Comparison of ENCODE assay signal across 9 mouse cellular contexts in the genomic region with DNA sequence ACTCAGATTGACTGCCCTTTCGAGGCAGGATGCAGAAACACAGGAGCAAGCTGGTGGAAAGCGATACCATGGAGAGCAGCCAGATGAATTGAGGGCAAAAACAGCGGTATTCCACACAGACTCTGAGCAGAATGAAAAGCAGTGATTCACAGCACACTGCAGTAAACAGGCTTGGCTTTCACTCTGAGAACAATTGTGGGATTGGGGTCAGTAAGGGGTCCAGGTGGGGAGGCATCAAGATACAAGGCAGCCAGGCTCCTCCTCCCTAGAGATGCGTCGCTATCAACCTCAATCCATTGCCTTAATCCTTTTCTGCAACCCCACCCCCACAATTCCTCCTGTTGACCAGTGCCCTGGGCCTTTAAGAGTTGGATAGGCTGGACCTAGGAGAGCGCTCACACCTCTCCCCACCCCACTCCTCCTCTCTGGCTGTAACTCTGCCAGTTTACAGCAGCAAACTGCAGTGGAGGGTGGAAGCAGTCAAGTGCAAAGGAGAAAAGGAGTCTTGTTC. TPM values are rescaled to one million over a fixed set of nuclear protein-coding genes. Genes with fewer than 3 reads are reported as not detected.
DNase-seq lines count a peak whose midpoint lies in the region; ATAC-seq and TF ChIP-seq lines count a peak whose summit lies in the region.
"Had no signal": no experiment of that assay in that cellular context is flagged by ENCODE, and none has a peak within 500 bp of the region (broad histone marks: within the 10 kb centered on the region; RNA-seq: fewer than 3 reads in every experiment).

TSS of gene Plcd4 (plus strand) at position 438 of the 511 bp plus-strand sequence.

- H3K9ac ChIP-seq in neural tube, embryonic 11.5 days (ENCODE audit: low read length): peak within 1 kb of the TSS; percentile 26; the same call in 1 of the 2 replicates
- peak within 1 kb of the TSS; percentile 30 for H3K9ac ChIP-seq in hindbrain, postnatal 0 days (replicated peaks; ENCODE audit: low read length)
- H3K9ac ChIP-seq in neural tube, embryonic 15.5 days (replicated peaks): peak within 1 kb of the TSS; percentile 34
- H3K9ac ChIP-seq: liver, embryonic 13.5 days had no signal

- no peak for ATAC-seq in neural tube, embryonic 11.5 days (ENCODE audit: insufficient read depth, low FRiP score, low TSS enrichment)
- ATAC-seq in hindbrain, postnatal 0 days: peak; percentile 90
- peak; percentile 90 for ATAC-seq in neural tube, embryonic 15.5 days (ENCODE audit: low FRiP score)

- H3K4me3 ChIP-seq in neural tube, embryonic 11.5 days (ENCODE audit: low read depth, low read length): no peak within 1 kb of the TSS
- peak within 1 kb of the TSS; percentile 21 for H3K4me3 ChIP-seq in hindbrain, postnatal 0 days (ENCODE audit: low read length)
- peak within 1 kb of the TSS; percentile 24 for H3K4me3 ChIP-seq in neural tube, embryonic 15.5 days (replicated peaks)
- H3K4me3 ChIP-seq: liver, embryonic 13.5 days had no signal

- TF ChIP-seq CTCF in hindbrain, postnatal 0 days (IDR thresholded peaks at IDR 0.05; ENCODE audit: low read depth): no peak

- no peak within 1 kb of the TSS for H3K27ac ChIP-seq in neural tube, embryonic 11.5 days (ENCODE audit: low read depth, low read length)
- peak within 1 kb of the TSS; percentile 74 for H3K27ac ChIP-seq in hindbrain, postnatal 0 days
- peak within 1 kb of the TSS; percentile 72 for H3K27ac ChIP-seq in neural tube, embryonic 15.5 days (replicated peaks)
- H3K27ac ChIP-seq: liver, embryonic 13.5 days had no signal

- no peak for DNase-seq in neural tube, embryonic 11.5 days (ENCODE audit: low spot score)
- DNase-seq in neural tube, embryonic 10.5 days (ENCODE audit: extremely low spot score, low spot score): no peak
- peak; percentile 22 for DNase-seq in fibroblast of lung, adult 2 months (ENCODE audit: low read depth)
- peak; percentile 73 for DNase-seq in hindbrain, postnatal 0 days (ENCODE audit: low spot score)
- peak; percentile 12 to 21 for DNase-seq in left cerebral cortex, adult 8-10 months (ENCODE audit: low spot score in 2 of 2)
- DNase-seq in spleen, adult 12 weeks (ENCODE audit: low spot score): no peak
- no peak for DNase-seq in thymus, adult 18-20 months
- DNase-seq: liver, embryonic 13.5 days had no signal

- no peaks in the 10 kb centered on the region for H3K36me3 ChIP-seq in neural tube, embryonic 11.5 days (ENCODE audit: control insufficient read depth, insufficient read depth, low read length)
- H3K36me3 ChIP-seq in hindbrain, postnatal 0 days (ENCODE audit: insufficient read depth, low read length): no peaks in the 10 kb centered on the region
- no peaks in the 10 kb centered on the region for H3K36me3 ChIP-seq in neural tube, embryonic 15.5 days
- H3K36me3 ChIP-seq: liver, embryonic 13.5 days had no signal

- WGBS in neural tube, embryonic 11.5 days: 5% methylated on average over 6 of the region's 6 CpGs
- 6% methylated on average over 6 of the region's 6 CpGs for WGBS in hindbrain, postnatal 0 days
- WGBS in neural tube, embryonic 15.5 days: 1% methylated on average over 6 of the region's 6 CpGs

- H3K27me3 ChIP-seq in neural tube, embryonic 11.5 days (ENCODE audit: control insufficient read depth, insufficient read depth, low read length): no peaks in the 10 kb centered on the region
- no peaks in the 10 kb centered on the region for H3K27me3 ChIP-seq in hindbrain, postnatal 0 days (ENCODE audit: insufficient read depth, low read length)
- no peaks in the 10 kb centered on the region for H3K27me3 ChIP-seq in neural tube, embryonic 15.5 days (replicated peaks)

- H3K4me1 ChIP-seq in neural tube, embryonic 11.5 days (ENCODE audit: control insufficient read depth, insufficient read depth, low read length): peaks cover 6% of the 10 kb centered on the region; the same call in 1 of the 2 replicates
- H3K4me1 ChIP-seq in hindbrain, postnatal 0 days (ENCODE audit: insufficient read depth, low read length): peaks cover 10% of the 10 kb centered on the region; the same call in 1 of the 2 replicates
- peaks cover 11% of the 10 kb centered on the region for H3K4me1 ChIP-seq in neural tube, embryonic 15.5 days
- H3K4me1 ChIP-seq: liver, embryonic 13.5 days had no signal

- no peak within 1 kb of the TSS for H3K4me2 ChIP-seq in neural tube, embryonic 11.5 days (ENCODE audit: low read depth)
- peak within 1 kb of the TSS; percentile 52 for H3K4me2 ChIP-seq in hindbrain, postnatal 0 days (ENCODE audit: low read depth, low read length)
- H3K4me2 ChIP-seq in neural tube, embryonic 15.5 days: peak within 1 kb of the TSS; percentile 52
- H3K4me2 ChIP-seq: liver, embryonic 13.5 days had no signal

- no peaks in the 10 kb centered on the region for H3K9me3 ChIP-seq in neural tube, embryonic 11.5 days (ENCODE audit: control insufficient read depth, low read length)
- no peaks in the 10 kb centered on the region for H3K9me3 ChIP-seq in hindbrain, postnatal 0 days (ENCODE audit: low read length)
- no peaks in the 10 kb centered on the region for H3K9me3 ChIP-seq in neural tube, embryonic 15.5 days (replicated peaks)
- H3K9me3 ChIP-seq: liver, embryonic 13.5 days had no signal

RNA-seq across cellular contexts. Expression of gene Plcd4, which starts in this region (rescaled TPM):
- polyA plus RNA-seq in neural tube, embryonic 11.5 days (2014; fragmentation: Nextera tagmentation; extraction: Ambion mirVana): 0.72 and 1.3 TPM in 2 replicates
- 11.0 and 11.5 TPM in 2 replicates for total RNA-seq in hindbrain, postnatal 0 days (2014; rRNA removed)
- polyA plus RNA-seq in hindbrain, postnatal 0 days (2015; fragmentation: Nextera tagmentation; extraction: Ambion mirVana): 8.7 and 11.4 TPM in 2 replicates
- total RNA-seq in left cerebral cortex, adult 8-10 months (2022): 10 to 100 TPM; 11.3 to 14.4 (median 12.8) TPM
- 10.1 and 10.8 TPM in 2 replicates for polyA plus RNA-seq in neural tube, embryonic 15.5 days (2015; fragmentation: Nextera tagmentation; extraction: Ambion mirVana)

Comparison
In these comparisons a context has a peak if more than half of its experiments do, and no peak if none do; other contexts are left out.
1. DNase-seq: peak in fibroblast of lung, adult 2 months (single experiment), hindbrain, postnatal 0 days (single experiment) and left cerebral cortex, adult 8-10 months (2 of 2); none in neural tube, embryonic 11.5 days (single experiment), neural tube, embryonic 10.5 days (single experiment), spleen, adult 12 weeks (single experiment) and thymus, adult 18-20 months (0 of 2).
2. Peak in every context shown above with its lines, with median percentiles within 50 percentile points of each other: H3K9ac ChIP-seq.